Mouse (Mus musculus) bone marrow macrophage, adult 2 months (primary cell): ENCODE results near the gene Unc45a.

Source experiments
- CTCF ChIP-seq: IDR thresholded peaks from 2 replicates; pipeline ENCODE4 v1.5.1; 2012; ENCODE audit warnings: low read depth, mild to moderate bottlenecking, low read length, moderate library complexity
- POLR2A ChIP-seq: IDR thresholded peaks from 2 replicates; pipeline ENCODE4 v1.6.1; 2012; ENCODE audit warnings: mild to moderate bottlenecking, low read depth, low read length, borderline replicate concordance

GRCm38 (mm10) chr7:80387033-80387632 is 46.3 kb upstream of the Unc45a start:
- TF ChIP-seq CTCF, result no peak; the same call in 1 of the 2 replicates
- TF ChIP-seq POLR2A, result no peak
